Mouse (Mus musculus) liver, embryonic 14.5 days (tissue): ENCODE data around the gene Tubal3.

Experiments used
- CTCF ChIP-seq: IDR thresholded peaks from 2 replicates; pipeline ENCODE4 v1.5.1; 2016; ENCODE audit warnings: antibody characterized with exemption, low read depth, control low read depth
- EP300 ChIP-seq: IDR thresholded peaks from 2 replicates; pipeline ENCODE4 v1.6.1; 2016; ENCODE audit warnings: antibody characterized with exemption, low read depth

- no peak for TF ChIP-seq EP300
- TF ChIP-seq CTCF = no peak
These were observed 26.5 kb upstream of the Tubal3 start for GRCm38 (mm10) chr13:3891479-3892087.
